Mouse (Mus musculus) adipose tissue, adult 10 weeks (tissue): Measurements from ENCODE around the gene Ncf4. TPM values are rescaled to one million over a fixed set of nuclear protein-coding genes. Genes with fewer than 3 reads are reported as not detected.

Source experiments
- polyA plus RNA-seq: library from polyadenylated mRNA; stranded (reverse); fragments of 350-450 nt; fragmentation: Illumina TruSeq; extraction: RNeasy Lipid Tissue Mini Kit (QIAGEN cat#74804); gene quantifications from one replicate; pipeline ENCODE4 v1.2.3, GENCODE M21; 2014; ENCODE audit warnings: low read depth, low replicate concordance

Gene Ncf4
- polyA plus RNA-seq, result 9.2 TPM

DNA sequence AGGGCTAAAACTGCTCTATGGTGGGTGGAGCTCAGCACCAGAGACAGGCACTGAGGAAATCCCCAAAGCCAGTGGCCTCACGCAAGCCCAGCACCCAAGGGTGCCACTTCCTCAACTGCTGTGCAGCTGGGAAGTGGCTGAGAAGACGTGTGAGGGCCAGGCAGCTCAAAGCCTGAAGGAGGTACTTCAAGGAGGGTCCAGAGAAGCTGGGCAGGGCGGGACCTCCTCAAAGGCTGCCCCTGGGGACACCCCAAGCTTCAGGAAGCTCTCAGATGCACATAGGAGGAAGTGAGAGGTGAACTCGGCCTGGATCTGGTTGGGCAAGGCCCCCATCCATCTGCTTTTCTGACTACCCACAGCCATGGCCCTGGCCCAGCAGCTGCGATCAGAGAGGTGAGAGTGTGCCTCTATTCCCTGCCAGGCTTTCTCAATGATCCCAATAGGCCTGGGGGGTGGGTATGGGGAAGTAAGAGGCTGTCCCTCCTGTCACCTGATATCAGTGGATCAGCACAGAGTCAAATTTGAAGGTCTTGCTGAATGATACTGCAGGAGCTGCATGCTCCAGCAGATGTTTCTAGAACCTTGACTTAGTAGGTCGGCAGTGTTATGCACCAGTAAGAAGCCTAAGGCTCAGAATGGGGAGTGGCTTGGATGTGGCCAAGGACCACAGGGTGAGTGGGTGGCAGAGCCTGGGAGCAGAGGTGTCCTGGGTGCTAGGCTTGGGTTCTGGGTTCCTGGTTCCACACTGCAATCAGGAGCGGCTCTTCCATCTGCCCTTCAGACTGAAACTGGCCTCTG lies at the start of gene Ncf4:
TSS of gene Ncf4 (plus strand) at position 107 of the 798 bp plus-strand sequence.

DNA sequence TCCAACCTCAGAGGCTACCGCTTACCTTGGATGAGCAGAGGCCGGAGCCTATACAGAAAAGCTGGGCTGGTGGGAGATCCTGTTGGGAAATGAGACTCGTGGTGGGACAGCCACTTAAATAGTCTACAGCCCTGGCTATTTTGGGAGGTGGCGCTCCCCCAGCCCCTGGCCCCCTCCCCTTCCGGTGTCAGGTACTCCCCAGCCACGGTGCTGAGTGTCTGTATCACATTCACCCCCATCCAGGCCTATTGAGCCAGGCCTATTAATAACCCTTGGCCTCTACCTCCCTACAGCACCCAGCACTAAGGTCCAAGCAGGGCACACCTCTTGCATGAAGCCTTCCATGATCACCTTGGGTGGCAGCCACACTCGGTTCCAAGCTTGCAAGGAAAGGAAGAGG lies 38.3 kb upstream of the Ncf4 start, which contains the start of gene Pvalb:
TSS of gene Pvalb (minus strand) at position 89 of the 400 bp plus-strand sequence.

DNA sequence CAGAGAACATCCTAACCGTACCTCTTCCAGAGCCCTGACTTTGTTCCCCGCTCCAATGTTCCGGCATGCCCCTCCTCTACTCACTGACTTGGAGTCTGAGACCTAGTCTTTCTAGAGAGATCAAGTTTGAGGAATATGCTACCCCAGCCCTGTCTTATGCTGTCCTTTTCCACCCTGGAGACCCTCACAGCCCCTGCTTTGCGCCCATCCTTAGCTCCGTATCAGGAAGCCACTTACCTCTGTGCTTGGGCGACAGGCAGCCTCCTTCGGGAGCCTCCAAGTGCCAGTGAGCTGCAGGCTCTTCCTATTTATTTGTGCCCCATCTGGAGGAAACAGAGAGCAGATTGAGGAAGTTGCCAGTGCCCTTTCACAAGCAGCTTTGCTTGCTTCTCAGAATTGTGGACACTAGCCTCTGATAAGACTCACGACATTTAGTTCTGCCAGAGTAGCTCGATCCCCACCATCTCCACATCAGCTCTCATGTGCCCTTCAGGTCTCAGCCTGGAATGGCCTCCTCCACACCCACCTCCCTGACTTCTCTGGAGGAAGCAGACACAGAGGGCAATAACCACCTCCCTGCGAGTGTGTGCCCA lies 60.8 kb downstream of the Ncf4 start, which contains the start of gene Csf2rb2:
TSS of gene Csf2rb2 (minus strand) at position 381 of the 593 bp plus-strand sequence.

Other genes with a start within 250 kb of the Ncf4 start
- not detected for gene Cacng2, start 124.8 kb upstream of the Ncf4 start, polyA plus RNA-seq
- 28.9 TPM for gene Ift27, start 70.7 kb upstream of the Ncf4 start, polyA plus RNA-seq
- gene Pvalb, start 38.4 kb upstream of the Ncf4 start, polyA plus RNA-seq, result 0.45 TPM
- gene Csf2rb2, start 60.9 kb downstream of the Ncf4 start, polyA plus RNA-seq, result 5.3 TPM
- 14.8 TPM for gene Csf2rb, start 81.0 kb downstream of the Ncf4 start, polyA plus RNA-seq
- gene Tex33, start 151.1 kb downstream of the Ncf4 start, polyA plus RNA-seq, result 9.8 TPM
- 51.7 TPM for gene Tst, start 161.1 kb downstream of the Ncf4 start, polyA plus RNA-seq
- 50.4 TPM for gene Mpst, start 161.6 kb downstream of the Ncf4 start, polyA plus RNA-seq
- gene Kctd17, start 183.8 kb downstream of the Ncf4 start, polyA plus RNA-seq, result 127 TPM
- gene Tmprss6, start 223.8 kb downstream of the Ncf4 start, polyA plus RNA-seq, result 0.45 TPM